Mouse (Mus musculus) c-Kit-negative CD71-positive TER-119-positive erythroid progenitor cells, embryonic 14.5 days (primary cell): Measurements from ENCODE around the gene 4921539E11Rik.

Experiments
- DNase-seq: peaks from one replicate; pipeline ENCODE4 v3.0.0-alpha.2; 2013; ENCODE audit warnings: low read depth, low spot score

The 4921539E11Rik gene

DNA sequence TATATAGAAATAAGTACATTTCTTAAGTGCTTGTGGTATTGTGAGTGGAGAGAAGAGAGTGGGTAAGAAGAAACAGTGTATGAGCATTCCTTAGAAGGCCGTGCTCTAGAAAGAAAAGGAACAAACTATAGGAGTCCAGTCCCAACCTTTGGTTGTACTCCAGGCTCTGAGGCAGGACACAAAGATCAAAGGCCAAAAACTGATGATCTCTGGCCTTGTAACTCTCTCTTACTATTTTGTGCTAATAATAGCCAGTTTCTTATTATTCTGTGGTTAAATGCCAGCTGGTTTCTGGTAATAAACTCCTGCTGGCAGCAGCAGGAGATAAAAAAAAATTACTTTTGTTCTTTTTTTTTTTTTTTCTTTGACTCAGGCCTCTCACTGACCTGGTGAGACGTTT, 58.5 kb downstream of the 4921539E11Rik start:
- DNase-seq, result no peak

DNA sequence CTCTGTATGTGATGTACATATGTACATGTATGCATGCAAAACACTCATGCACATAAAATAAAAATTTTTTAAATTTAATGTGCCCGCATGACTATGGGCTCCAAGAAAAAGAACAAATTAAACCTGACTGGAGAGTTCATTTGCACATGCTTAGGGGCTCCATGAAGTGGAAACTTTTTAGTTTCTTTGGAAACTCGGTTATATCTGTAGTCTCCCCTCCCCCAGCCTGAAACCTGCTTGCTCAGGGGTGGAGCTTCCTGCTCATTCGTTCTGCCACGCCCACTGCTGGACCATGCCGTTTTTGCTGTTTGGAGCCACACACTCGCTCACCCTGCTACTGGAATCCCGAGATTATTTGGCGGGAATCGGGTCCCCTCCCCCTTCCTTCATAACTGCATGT, 67.8 kb downstream of the 4921539E11Rik start:
- DNase-seq, result no peak

DNA sequence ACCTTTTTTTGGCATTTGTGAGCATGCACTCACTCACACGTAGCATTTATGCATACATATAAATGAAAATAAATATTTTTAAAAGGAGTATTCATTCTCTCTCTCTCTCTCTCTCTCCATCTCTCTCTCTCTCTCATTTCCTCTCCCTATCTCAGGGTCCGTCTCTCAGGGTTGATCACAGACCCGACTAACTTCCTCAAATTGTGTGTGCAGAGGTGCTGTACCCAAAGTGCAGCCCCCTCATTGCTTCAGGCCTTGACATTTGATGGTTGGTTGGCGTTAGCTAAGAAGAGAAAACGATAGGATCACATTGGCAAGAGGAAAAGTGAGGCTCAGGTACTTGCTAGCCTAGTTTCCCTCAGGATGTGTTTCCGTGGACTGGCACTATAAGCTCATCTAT, 68.9 kb downstream of the 4921539E11Rik start:
- DNase-seq, result no peak

DNA sequence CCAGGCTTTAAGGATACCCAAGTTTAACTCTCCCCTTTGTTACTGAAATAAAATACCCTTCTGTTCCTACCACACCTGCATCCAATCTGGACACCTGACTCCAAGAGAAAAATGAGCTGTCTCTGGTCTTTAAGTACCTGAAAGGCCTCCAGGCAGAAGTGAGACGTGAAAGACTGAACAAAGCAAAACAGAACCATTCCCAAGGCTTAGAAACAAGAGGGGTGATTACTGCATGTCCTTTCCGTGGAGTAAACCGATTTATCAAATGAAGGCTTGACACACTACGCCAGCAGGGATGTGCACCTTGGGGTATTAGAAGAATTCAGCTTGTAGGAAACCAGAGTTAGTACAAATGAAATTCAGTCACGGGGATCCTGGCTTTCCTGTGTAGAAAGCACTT, 71.7 kb downstream of the 4921539E11Rik start:
- no peak for DNase-seq

DNA sequence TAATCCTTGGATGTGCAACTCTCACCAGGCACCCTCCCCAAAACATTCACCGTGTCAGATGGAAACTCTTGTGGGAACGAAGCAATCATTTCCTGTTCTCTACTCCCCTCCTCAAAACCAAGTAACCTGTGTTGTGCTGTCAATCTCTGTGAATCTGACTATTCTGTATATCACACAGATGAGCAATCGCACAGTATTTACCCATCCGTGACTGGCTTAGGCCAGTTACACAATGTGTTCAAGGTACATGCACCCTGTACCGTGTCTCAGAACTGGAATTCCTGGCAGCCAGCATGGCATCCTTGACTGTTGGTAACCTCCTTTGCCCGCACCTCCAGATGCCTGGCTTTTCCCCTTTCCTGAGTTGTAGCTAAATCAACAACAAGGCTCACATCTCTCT, 74.6 kb downstream of the 4921539E11Rik start:
- DNase-seq, result no peak

DNA sequence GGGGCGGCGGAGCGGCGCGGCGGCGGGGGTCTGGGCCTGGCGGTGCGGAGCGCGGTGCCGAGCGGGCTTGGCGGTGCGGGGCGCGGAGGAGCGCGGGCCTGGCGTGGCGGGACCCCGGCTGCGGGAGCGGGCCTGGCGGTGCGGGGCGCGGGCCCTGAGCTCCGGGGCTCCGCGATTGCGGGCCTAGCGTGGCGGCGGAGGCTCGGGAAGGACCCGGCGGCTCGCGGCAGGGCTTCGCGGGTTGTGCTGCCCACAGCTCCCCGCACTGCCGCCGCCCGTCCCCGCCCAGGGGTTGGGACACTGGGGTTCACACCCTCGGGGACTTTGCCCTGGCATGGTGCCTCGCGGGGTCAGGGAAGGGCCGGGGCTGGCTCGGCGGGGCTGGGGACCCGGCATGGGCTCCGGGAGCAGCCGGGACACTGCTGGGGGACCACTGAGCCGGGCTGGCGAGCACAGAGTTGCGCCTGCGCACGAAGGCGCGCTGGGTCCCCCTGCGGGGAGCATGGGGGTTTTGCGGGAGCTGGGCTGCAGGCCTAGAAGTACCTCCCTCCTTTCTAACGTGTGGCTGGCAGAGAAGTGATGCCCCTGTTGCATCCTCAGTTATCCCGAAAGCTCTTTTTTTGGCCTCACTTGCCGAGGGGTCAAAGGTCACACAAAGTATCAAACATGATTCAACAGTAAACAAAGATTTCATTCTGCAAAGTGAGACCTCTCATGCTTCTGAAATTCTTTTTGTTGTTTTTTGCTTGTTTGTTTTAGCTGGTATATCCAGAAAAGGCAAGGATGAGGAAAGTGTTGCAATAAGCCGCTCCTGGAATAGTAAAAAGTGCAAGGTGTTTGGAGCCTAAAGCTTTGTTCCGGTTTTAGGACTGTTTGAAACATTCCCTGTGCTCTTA, 75.5 kb downstream of the 4921539E11Rik start, which contains the start of gene Slc35d1:
Slc35d1 (minus strand) TSS at position 240 of the 896 bp plus-strand sequence.
- DNase-seq, result peak; percentile 29

DNA sequence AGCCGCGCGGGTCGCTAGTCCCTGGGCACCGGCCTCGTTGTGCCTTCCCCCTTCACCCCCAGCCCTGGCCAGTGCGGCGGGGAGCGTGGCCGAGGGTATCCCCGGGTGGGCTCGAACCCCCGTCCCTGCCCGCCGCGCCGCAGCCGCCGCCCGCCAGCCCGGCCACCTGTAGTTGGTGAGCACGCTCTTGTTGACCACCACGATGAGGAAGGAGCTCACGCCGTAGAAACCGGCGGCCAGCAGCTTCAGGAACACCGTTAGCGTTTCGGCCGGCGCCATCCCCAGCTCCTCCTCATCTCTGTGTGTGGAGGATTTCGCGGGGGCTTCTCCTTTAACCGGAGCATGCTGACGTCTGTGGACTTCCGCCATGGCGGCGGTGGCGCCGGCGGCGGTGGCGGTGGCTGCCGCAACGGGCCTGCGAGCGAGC, 76.2 kb downstream of the 4921539E11Rik start:
- DNase-seq, result no peak

DNA sequence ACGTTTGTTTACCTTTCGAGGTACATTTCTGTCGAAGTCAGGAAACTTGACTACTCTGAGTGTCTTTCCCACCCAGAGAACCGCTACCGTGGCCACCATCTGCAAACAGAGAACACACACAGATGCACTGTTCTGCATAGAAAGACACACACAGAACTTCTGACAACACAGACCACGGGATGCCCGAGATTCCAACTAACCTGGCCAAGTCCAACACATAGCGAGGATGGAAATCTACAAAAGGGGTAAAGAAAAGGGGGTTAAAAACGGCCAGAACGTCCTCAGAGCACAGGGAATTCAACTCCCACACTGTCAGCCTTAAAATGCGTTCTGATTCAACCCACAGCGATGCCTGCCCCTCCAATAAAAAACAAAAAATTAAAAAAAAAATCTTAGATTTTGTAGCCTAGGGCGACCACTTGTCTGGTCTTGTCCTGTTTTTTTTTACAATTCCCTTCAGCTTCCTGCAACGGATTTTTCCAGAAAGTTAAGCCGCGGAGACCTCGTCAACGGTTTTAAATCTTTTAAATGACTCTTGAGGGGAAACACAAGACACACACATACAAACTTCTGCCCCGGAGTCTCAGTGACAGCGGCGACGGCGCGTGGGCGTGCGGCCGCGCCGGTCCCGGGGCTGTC, 76.7 kb downstream of the 4921539E11Rik start:
- no peak for DNase-seq

DNA sequence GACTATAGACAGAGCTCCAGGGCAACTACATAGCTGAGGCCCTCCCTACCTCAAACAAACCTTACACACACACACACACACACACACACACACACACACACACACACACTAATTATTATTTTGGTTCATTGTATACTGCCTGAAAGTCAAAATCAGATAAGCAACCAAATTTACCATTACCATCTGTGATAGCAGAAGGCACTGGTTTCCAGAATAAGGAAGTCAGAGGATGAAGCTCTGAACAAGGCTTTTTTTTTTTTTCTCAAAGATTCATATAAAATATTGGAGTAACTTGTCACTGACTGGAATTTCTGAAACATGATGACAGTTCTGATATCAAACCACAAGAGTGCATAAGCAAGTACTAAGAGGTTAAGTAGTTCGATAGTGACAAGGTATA, 82.1 kb downstream of the 4921539E11Rik start:
- no peak for DNase-seq

DNA sequence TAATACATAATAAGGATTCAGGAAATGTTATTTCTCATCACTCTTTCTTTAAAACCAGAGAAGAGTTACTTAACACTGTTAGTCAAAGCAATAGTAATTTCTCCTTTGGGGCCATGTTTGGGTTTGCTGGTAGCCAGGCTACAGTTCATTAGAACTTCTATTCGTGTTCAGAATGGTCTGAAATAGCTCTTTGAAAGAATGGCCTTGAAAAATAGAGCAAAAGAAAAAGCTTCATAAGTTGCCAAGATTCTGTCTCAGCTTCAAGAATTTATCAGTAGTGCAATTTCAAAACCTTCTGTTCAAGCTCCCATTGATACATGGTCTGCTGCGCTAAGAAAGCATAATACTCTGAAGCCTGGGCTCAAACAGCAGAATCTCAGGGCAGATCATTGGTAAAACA, 87.0 kb downstream of the 4921539E11Rik start:
- no peak for DNase-seq

DNA sequence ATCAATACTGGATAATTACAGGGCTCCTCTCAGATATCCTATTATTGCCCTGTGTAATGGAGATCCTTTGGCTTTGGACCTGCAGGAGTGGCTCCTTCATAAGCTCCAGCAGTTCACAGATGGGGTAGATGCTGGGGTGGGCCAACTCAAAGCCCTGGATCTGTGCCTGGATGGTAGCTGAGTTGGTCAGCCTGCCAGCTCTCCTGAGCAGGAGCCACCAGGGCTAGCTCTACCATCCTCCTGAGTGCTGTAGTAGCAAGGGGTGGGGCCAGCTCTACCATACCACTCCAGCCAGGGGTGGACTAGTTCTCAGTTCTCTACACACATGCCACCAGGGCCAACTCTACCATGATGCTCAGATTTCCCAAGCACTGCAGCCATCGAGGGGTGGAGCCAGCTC, 90.6 kb downstream of the 4921539E11Rik start:
- no peak for DNase-seq

DNA sequence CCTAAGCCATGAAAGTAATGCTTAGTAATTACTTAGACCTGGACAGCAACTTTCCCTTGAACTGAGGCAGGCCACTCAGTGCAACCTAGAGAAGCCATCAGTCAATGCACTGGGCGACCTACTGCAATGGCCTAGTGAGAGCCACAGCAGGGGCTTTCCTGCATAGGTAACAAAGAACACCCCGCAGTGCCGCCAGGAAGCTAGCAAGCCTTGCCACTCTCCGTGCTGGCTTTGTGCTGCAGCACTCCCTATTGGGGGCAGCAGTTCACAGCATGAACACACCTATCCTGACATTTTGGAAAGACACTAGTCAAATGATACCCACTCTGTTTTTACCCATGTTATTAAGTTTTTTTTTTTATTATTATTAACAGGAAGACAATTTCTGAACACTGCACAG, 91.6 kb downstream of the 4921539E11Rik start:
- no peak for DNase-seq

DNA sequence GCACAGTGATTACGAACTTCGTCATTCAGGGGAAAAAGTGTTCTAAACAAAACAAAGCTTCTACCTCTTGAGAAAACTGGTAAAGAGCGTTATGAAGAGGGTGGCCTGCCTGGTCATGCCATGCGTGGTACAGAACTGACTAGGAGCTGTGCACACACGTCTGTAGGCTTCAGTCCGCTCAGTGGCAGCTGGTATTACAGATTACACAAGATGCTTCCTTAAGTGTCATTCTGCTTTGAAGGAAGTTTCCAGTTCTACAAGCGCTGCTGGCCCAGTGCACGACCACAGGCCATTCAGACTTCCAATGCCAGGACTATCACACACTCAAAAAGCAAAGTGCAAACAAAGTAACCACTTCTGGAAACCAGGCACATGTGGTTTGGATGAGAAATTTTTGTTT, 93.3 kb downstream of the 4921539E11Rik start:
- no peak for DNase-seq

DNA sequence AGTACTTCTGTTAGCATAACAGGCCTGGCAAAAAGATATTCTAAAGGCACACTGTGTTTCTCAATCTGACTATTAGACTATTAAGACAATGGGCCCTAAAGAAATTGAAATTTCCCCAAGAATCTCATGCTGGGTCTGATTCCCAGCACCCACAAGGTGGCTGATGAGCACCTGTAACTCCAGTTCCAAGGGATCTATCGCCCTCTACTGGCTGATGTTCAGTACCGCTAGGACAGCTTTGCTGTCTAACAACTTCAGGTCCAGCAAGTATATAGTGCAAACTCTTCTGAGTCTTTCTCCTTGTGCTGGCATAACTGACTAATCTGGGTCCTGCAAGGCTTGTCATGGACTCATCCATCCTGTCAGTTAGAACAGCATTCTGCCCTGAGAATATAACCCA, 98.2 kb downstream of the 4921539E11Rik start:
- no peak for DNase-seq

DNA sequence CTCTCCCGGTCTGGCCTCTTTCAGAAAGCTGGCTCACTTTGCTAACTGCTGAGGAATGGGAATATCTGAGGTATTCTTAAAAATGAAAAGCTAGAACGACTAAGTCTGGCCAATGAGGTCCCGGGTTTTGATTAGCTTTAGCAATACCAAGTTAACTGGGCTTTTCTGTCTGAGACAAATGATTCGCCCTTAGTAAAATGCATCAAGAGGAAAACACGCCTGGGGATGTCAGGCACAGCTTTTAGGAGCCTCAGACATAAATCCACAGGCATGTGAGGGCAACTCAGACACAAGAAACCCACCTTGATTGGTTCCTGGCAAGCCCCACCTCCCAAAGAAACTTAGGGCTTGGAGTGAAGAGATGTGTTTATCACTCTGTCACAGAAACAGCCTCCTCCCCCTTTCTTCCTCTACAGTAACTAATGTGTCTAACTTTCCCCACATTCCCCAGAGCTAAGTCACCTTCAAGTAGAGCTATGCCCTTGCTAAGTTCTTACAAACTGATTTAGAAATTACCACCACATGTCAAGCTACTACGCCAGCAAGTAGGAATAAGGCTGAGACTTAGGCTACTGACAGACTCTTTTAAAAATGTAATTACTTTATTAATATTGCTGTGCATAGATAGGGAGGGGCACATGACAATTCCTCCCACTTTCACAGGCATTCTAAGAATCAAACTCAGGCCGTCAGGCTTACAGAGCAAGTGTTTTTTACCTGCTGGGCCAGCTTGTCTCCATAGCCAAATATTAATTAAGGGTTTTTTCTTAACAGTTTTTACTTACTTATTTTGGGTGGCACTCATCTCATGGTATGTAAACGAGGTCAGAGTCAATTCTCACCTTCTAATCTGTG, 101.7 kb downstream of the 4921539E11Rik start:
- peak; percentile 62 for DNase-seq
